Mouse (Mus musculus) naive thymus-derived CD4-positive, alpha-beta T cell, adult 5 months (primary cell): ENCODE data around the gene Olfr516. TPM values are rescaled to one million over a fixed set of nuclear protein-coding genes. Genes with fewer than 3 reads are reported as not detected.

ENCODE experiments used
- polyA plus RNA-seq: library from polyadenylated mRNA; unstranded; fragments of 100-300 nt; shearing (Covaris generic); gene quantifications from one replicate; pipeline ENCODE4 v1.2.1, GENCODE M21; 2017

Olfr516 gene
- not detected for polyA plus RNA-seq

GRCm38 (mm10) chr7:108850429-108850828 lies at the start of gene Olfr516:
Gene Olfr516, minus strand, starts transcription at chr7:108850529.

GRCm38 (mm10) chr7:108894320-108894719 lies 44.0 kb upstream of the Olfr516 start, which contains the start of gene Olfr519:
Gene Olfr519, minus strand, starts transcription at chr7:108894420.

GRCm38 (mm10) chr7:108884906-108885305 lies 34.6 kb upstream of the Olfr516 start, which contains the start of gene Olfr518:
Gene Olfr518, minus strand, starts transcription at chr7:108885006.

GRCm38 (mm10) chr7:108872279-108872678 lies 21.9 kb upstream of the Olfr516 start, which contains the start of gene Olfr517:
Gene Olfr517, minus strand, starts transcription at chr7:108872379.

GRCm38 (mm10) chr7:108825897-108826296 lies 24.4 kb downstream of the Olfr516 start, which contains the start of gene Olfr514:
Gene Olfr514, minus strand, starts transcription at chr7:108825997.

Other genes starting within 250 kb of the Olfr516 start
- not detected for gene Olfr506, start 239.7 kb downstream of the Olfr516 start, polyA plus RNA-seq
- not detected for gene Olfr507, start 228.7 kb downstream of the Olfr516 start, polyA plus RNA-seq
- gene Olfr508, start 220.5 kb downstream of the Olfr516 start, polyA plus RNA-seq = not detected
- not detected for gene Olfr509, start 198.6 kb downstream of the Olfr516 start, polyA plus RNA-seq
- not detected for gene Olfr510, start 184.1 kb downstream of the Olfr516 start, polyA plus RNA-seq
- not detected for gene Olfr512, start 137.2 kb downstream of the Olfr516 start, polyA plus RNA-seq
- not detected for gene Olfr513, start 99.6 kb downstream of the Olfr516 start, polyA plus RNA-seq
- not detected for gene Olfr514, start 24.5 kb downstream of the Olfr516 start, polyA plus RNA-seq
- not detected for gene Olfr517, start 21.9 kb upstream of the Olfr516 start, polyA plus RNA-seq
- not detected for gene Olfr518, start 34.5 kb upstream of the Olfr516 start, polyA plus RNA-seq
- gene Olfr519, start 43.9 kb upstream of the Olfr516 start, polyA plus RNA-seq = not detected
- not detected for gene Nlrp10, start 79.6 kb upstream of the Olfr516 start, polyA plus RNA-seq
- gene Eif3f, start 83.9 kb upstream of the Olfr516 start, polyA plus RNA-seq = 159 TPM
- gene Tub, start 99.8 kb upstream of the Olfr516 start, polyA plus RNA-seq = not detected
- gene Ric3, start 232.8 kb upstream of the Olfr516 start, polyA plus RNA-seq = 0.17 TPM